Mouse (Mus musculus) hindbrain, embryonic 15.5 days (tissue): Measurements from ENCODE around the gene Zfp106. TPM values are rescaled to one million over a fixed set of nuclear protein-coding genes. Genes with fewer than 3 reads are reported as not detected.

Source experiments
- ATAC-seq: fragments of 200-750 bp; cut with Nextera tagmentation; 2 replicates; pipeline ENCODE4 v1.8.0; 2017; ENCODE audit warnings: low read depth, moderate number of reproducible peaks, moderate TSS enrichment; ENCODE audit not compliant: low FRiP score
- H3K27ac ChIP-seq: fragments of 300-500 bp; sonication (generic); replicated peaks from 2 replicates; pipeline ENCODE4 v1.5.1; 2015; ENCODE audit warnings: mild to moderate bottlenecking, inconsistent platforms
- H3K27me3 ChIP-seq: fragments of 300-500 bp; sonication (generic); 2 replicates; pipeline ENCODE4 v1.6.1; 2015; ENCODE audit warnings: control low read depth, inconsistent platforms
- H3K36me3 ChIP-seq: fragments of 300-500 bp; sonication (generic); 2 replicates; pipeline ENCODE4 v1.6.1; 2015; ENCODE audit warnings: control low read depth, inconsistent platforms
- H3K4me1 ChIP-seq: fragments of 300-500 bp; sonication (generic); replicated peaks from 2 replicates; pipeline ENCODE4 v1.6.1; 2015; ENCODE audit warnings: control low read depth, inconsistent platforms
- H3K4me2 ChIP-seq: fragments of 300-500 bp; sonication (generic); 2 replicates; pipeline ENCODE4 v1.6.1; 2015; ENCODE audit warnings: moderate library complexity, mild to moderate bottlenecking, inconsistent platforms
- H3K4me3 ChIP-seq: fragments of 300-500 bp; sonication (generic); 2 replicates; pipeline ENCODE4 v1.5.1; 2015; ENCODE audit warnings: mild to moderate bottlenecking, inconsistent platforms
- H3K9ac ChIP-seq: fragments of 300-500 bp; sonication (generic); 2 replicates; pipeline ENCODE4 v1.6.1; 2015; ENCODE audit warnings: inconsistent platforms
- H3K9me3 ChIP-seq: fragments of 300-500 bp; sonication (generic); 2 replicates; pipeline ENCODE4 v1.6.1; 2016; ENCODE audit warnings: control low read depth, inconsistent platforms
- WGBS: fragments of 180-500 bp; shearing (Covaris S2); methylation state at CpG from one replicate; pipeline ENCODE4 v1.1.7; 2015; 5-methylcytosine and 5-hydroxymethylcytosine counted together
- polyA plus RNA-seq: library from polyadenylated mRNA; unstranded; fragments of >200 nt; fragmentation: Nextera tagmentation; extraction: Ambion mirVana; gene quantifications from 2 replicates; pipeline ENCODE4 v1.2.1, GENCODE M21; 2015

Gene Zfp106
- polyA plus RNA-seq, 1 experiment from 2014 or later: 39.3 TPM

DNA sequence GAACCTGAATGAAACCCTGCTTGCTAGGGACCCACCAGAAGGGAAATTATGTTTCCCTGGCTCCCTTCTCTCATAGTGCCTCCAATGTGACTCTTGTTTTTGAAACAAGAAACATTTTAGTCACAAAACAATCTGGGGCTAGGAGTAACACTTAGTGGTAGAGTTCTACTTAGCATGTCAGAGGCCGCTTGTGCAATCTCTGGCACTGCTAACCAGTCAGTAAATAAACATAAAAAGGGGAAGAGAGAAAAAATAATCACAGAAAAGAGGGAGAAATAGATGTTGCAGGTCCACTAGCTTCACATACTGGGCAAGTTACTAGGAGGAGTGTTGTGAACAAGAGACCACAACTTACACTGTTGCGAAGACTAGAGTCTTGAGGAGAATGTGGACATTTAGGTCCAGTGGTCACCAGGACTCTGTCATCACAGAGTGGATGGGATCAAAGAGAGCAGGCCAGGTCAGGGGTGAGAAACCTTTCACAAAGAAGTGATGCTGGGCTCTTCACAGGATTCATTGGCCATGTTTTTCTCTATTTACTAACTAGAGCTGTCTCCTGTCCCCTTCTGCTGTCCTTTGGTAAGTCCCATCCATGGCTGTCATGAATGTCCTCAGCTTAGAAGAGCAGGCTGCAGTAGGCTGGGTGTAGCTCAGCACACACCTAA is 98.8 kb downstream of the Zfp106 start:
- no peak for ATAC-seq
- H3K27me3 ChIP-seq: no peaks in the 10 kb centered on the region
- H3K36me3 ChIP-seq: no peaks in the 10 kb centered on the region
- H3K4me1 ChIP-seq: no peaks in the 10 kb centered on the region
- no peak overlapping the region for H3K9ac ChIP-seq
- no peak overlapping the region for H3K4me2 ChIP-seq
- no peak overlapping the region for H3K27ac ChIP-seq
- H3K4me3 ChIP-seq: no peak overlapping the region
- H3K9me3 ChIP-seq: no peaks in the 10 kb centered on the region
- WGBS: 89% methylated on average over 2 of the region's 2 CpGs

DNA sequence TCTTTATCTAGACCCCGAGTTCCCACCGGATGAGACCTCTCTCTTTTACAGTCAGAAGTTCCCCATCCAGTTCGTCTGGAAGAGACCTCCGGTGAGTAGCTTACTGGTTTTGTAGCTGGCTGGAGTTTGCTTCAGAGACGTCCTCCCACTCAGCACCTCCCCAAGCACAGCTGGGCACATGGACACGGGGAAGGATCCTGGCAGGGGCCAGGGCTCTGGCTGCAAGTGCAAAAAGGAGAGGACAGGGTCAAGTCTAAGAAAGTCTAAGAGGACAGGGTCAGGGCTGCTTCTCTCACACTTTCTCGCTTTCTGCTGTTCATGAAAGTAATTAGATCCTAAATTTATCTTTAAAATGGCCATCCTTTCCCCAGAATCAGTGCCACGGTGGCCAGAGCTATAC is 99.6 kb downstream of the Zfp106 start:
- Histone ChIP-seq H3K27me3 (no peaks in the 10 kb centered on the region), H3K4me2 (no peak overlapping the region), H3K36me3 (no peaks in the 10 kb centered on the region), H3K27ac (no peak overlapping the region), H3K9ac (no peak overlapping the region), H3K4me1 (no peaks in the 10 kb centered on the region), H3K4me3 (no peak overlapping the region), H3K9me3 (no peaks in the 10 kb centered on the region)
- WGBS: 81% methylated on average over 8 of the region's 8 CpGs
- no peak for ATAC-seq

DNA sequence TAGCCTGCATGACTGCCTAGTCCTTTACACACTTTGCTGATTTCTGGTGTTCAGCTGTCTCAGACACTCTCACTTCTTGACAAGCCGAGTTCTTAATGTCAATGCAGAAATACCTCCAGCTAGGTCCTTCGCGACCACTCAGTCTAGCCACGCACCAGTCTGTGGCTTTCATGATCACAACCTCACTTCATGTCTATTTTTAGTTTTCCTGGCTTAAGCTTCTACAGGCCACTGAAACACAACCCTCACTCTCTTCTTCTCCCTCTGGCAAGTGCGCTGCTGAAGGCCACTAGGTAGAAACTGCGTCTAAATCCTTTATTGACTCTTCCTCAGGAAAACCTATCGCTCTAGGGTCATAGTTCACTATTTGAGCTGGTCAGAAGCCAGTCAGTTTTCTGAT is 100.3 kb downstream of the Zfp106 start:
- no peak for ATAC-seq
- Histone ChIP-seq H3K36me3 (no peaks in the 10 kb centered on the region), H3K27ac (no peak overlapping the region), H3K9me3 (no peaks in the 10 kb centered on the region), H3K4me1 (no peaks in the 10 kb centered on the region), H3K4me3 (no peak overlapping the region), H3K9ac (no peak overlapping the region), H3K4me2 (no peak overlapping the region), H3K27me3 (no peaks in the 10 kb centered on the region)
- WGBS: 94% methylated on average over 7 of the region's 7 CpGs

DNA sequence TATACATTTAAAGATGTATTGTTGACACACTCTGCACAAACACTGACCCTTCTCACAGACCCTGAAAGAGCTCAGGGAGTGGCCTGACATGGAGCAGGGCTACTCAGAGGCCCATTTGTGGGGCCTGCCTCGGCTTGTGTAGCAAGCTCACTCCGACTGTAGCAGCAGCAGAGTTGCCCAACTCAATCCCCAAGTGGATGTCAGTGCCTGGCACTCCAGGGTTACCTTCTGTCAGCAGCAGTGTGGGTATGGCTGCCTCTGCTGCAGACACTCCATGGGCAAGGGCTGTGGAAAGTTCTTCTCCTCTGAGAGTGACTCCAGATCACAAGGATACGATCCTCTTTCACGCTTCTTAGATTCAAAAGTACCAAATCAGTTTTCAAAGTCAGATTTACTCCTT is 103.4 kb downstream of the Zfp106 start:
- no peak overlapping the region for H3K9ac ChIP-seq
- no peak for ATAC-seq
- H3K4me1 ChIP-seq: no peaks in the 10 kb centered on the region
- H3K4me2 ChIP-seq: no peak overlapping the region
- H3K9me3 ChIP-seq: no peaks in the 10 kb centered on the region
- WGBS: 84% methylated on average over 4 of the region's 4 CpGs
- no peaks in the 10 kb centered on the region for H3K36me3 ChIP-seq
- H3K27ac ChIP-seq: no peak overlapping the region
- no peaks in the 10 kb centered on the region for H3K27me3 ChIP-seq
- H3K4me3 ChIP-seq: no peak overlapping the region

Other genes starting within 250 kb of the Zfp106 start
- 0.06 TPM in 1 of 2 replicates, not detected in the other for gene Pla2g4f, start 249.7 kb downstream of the Zfp106 start, polyA plus RNA-seq
- 42.7 and 43.1 TPM in 2 replicates for gene Vps39, start 210.7 kb downstream of the Zfp106 start, polyA plus RNA-seq
- 8.3 and 11.1 TPM in 2 replicates for gene Ganc, start 159.9 kb downstream of the Zfp106 start, polyA plus RNA-seq
- 5.1 and 6.7 TPM in 2 replicates for gene Tmem87a, start 159.7 kb downstream of the Zfp106 start, polyA plus RNA-seq
- 0.80 and 1.1 TPM in 2 replicates for gene Capn3, start 107.8 kb downstream of the Zfp106 start, polyA plus RNA-seq
- gene Snap23, start 3.8 kb upstream of the Zfp106 start, polyA plus RNA-seq: 17.7 TPM in 2 replicates
- gene Haus2, start 45.5 kb upstream of the Zfp106 start, polyA plus RNA-seq: 25.4 and 27.7 TPM in 2 replicates
- 34.6 and 34.8 TPM in 2 replicates for gene Lrrc57, start 45.7 kb upstream of the Zfp106 start, polyA plus RNA-seq
- gene Stard9, start 65.3 kb upstream of the Zfp106 start, polyA plus RNA-seq: 4.3 and 5.0 TPM in 2 replicates